Mouse (Mus musculus) intestine, embryonic 14.5 days (tissue): ENCODE data around the gene Kmt2d. TPM values are rescaled to one million over a fixed set of nuclear protein-coding genes. Genes with fewer than 3 reads are reported as not detected.

Experiments
- polyA plus RNA-seq: library from polyadenylated mRNA; unstranded; fragments of >200 nt; fragmentation: Nextera tagmentation; extraction: Ambion mirVana; gene quantifications from 2 replicates; pipeline ENCODE4 v1.2.1, GENCODE M21; 2014

The Kmt2d gene
- polyA plus RNA-seq, 1 experiment from 2014 or later, result 16.2 TPM

Other genes with a start within 250 kb of the Kmt2d start
- 31.5 and 34.8 TPM in 2 replicates for gene Cacnb3, start 240.4 kb downstream of the Kmt2d start, polyA plus RNA-seq
- gene Ddx23, start 208.3 kb downstream of the Kmt2d start, polyA plus RNA-seq, result 27.1 TPM in 2 replicates
- gene Rnd1, start 193.7 kb downstream of the Kmt2d start, polyA plus RNA-seq, result 0.83 and 1.0 TPM in 2 replicates
- 0.57 and 1.6 TPM in 2 replicates for gene Ccdc65, start 163.0 kb downstream of the Kmt2d start, polyA plus RNA-seq
- gene Fkbp11, start 143.0 kb downstream of the Kmt2d start, polyA plus RNA-seq, result 47.9 and 53.1 TPM in 2 replicates
- 34.6 and 37.1 TPM in 2 replicates for gene Arf3, start 108.0 kb downstream of the Kmt2d start, polyA plus RNA-seq
- gene Wnt10b, start 93.1 kb downstream of the Kmt2d start, polyA plus RNA-seq, result 0.12 TPM in 1 of 2 replicates, not detected in the other
- gene Wnt1, start 81.3 kb downstream of the Kmt2d start, polyA plus RNA-seq, result not detected in 2 replicates
- gene Ddn, start 61.7 kb downstream of the Kmt2d start, polyA plus RNA-seq, result not detected in 2 replicates
- gene Prkag1, start 39.7 kb downstream of the Kmt2d start, polyA plus RNA-seq, result 77.0 and 77.3 TPM in 2 replicates
- gene Rhebl1, start 23.3 kb upstream of the Kmt2d start, polyA plus RNA-seq, result 9.5 and 11.4 TPM in 2 replicates
- gene Dhh, start 27.3 kb upstream of the Kmt2d start, polyA plus RNA-seq, result 0.62 and 1.0 TPM in 2 replicates
- gene Lmbr1l, start 47.0 kb upstream of the Kmt2d start, polyA plus RNA-seq, result 4.1 and 5.5 TPM in 2 replicates
- gene Tuba1b, start 63.4 kb upstream of the Kmt2d start, polyA plus RNA-seq, result 1,667 and 1,776 TPM in 2 replicates
- gene Gm49450, start 82.3 kb upstream of the Kmt2d start, polyA plus RNA-seq, result not detected in 2 replicates
- 1,282 and 1,437 TPM in 2 replicates for gene Tuba1a, start 82.5 kb upstream of the Kmt2d start, polyA plus RNA-seq
- gene Tuba1c, start 158.7 kb upstream of the Kmt2d start, polyA plus RNA-seq, result 269 and 276 TPM in 2 replicates
- 54.4 and 56.3 TPM in 2 replicates for gene Prph, start 184.0 kb upstream of the Kmt2d start, polyA plus RNA-seq
- gene Troap, start 203.4 kb upstream of the Kmt2d start, polyA plus RNA-seq, result 25.4 and 27.7 TPM in 2 replicates
- gene C1ql4, start 216.6 kb upstream of the Kmt2d start, polyA plus RNA-seq, result 0.16 TPM in 1 of 2 replicates, not detected in the other
- gene Dnajc22, start 222.0 kb upstream of the Kmt2d start, polyA plus RNA-seq, result 16.3 and 20.2 TPM in 2 replicates